Mouse (Mus musculus) megakaryocyte, embryonic 14.5 days (primary cell): ENCODE data around the gene Uqcc1.

ENCODE experiments used
- FLI1 ChIP-seq: IDR thresholded peaks from 2 replicates; pipeline ENCODE4 v1.6.1; 2012; ENCODE audit warnings: low read length, inconsistent platforms, mixed read lengths
- GATA1 ChIP-seq: IDR thresholded peaks from 3 replicates; pipeline ENCODE4 v1.6.1; 2012; ENCODE audit warnings: mixed read lengths, low read length, inconsistent platforms, borderline replicate concordance

- no peak for TF ChIP-seq GATA1
- TF ChIP-seq FLI1, result no peak
Observed at GRCm38 (mm10) chr2:155804053-155804452, 126.1 kb downstream of the Uqcc1 start.
